Comparison of ENCODE assay signal across 8 mouse cellular contexts in the genomic region with DNA sequence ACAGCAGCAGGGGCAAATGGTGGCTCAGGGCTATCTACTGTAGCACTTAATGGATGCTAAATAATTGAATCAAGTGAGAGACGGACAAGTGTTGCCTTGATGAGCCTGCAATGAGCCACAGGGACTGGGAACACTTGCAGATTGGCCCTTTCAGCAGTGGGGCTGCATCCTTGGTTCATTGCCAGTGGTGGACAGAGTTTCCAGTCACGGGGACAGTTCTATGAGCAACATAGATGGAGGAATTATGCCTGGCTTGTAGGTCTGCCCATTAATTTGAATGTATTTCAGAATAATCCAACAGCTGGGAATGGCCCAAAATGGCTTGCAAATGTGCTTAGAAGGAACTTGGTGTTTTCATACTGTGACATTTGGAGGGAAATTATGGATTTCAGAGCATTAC.
DNase-seq lines count a peak whose midpoint lies in the region; TF ChIP-seq lines count a peak whose summit lies in the region.
"Had no signal": no experiment of that assay in that cellular context is flagged by ENCODE, and none has a peak within 500 bp of the region (broad histone marks: within the 10 kb centered on the region; RNA-seq: fewer than 3 reads in every experiment).

No protein-coding gene starts in this region.

- peaks cover 14% of the 10 kb centered on the region for H3K4me1 ChIP-seq in heart, embryonic 10.5 days
- H3K4me1 ChIP-seq in lung, adult 2 months (ENCODE audit: control insufficient read depth, insufficient read depth, low read length), result peaks cover 2% of the 10 kb centered on the region; the same call in 1 of the 2 replicates

- WGBS in heart, embryonic 10.5 days, result 76% methylated on average over 2 of the region's 2 CpGs
- 69% methylated on average over 2 of the region's 2 CpGs for WGBS in lung, adult 2 months

- no peaks in the 10 kb centered on the region for H3K9me3 ChIP-seq in heart, embryonic 10.5 days

- TF ChIP-seq CTCF in lung, adult 2 months (IDR thresholded peaks at IDR 0.05; ENCODE audit: insufficient read depth, low read length), result no peak

- H3K4me3 ChIP-seq in heart, embryonic 10.5 days, result no peak overlapping the region
- H3K4me3 ChIP-seq in lung, adult 2 months (replicated peaks; ENCODE audit: extremely low read depth, low read depth, low read length), result no peak overlapping the region
- H3K4me3 ChIP-seq: erythroblast, embryonic 14.5 days had no signal

- H3K36me3 ChIP-seq in heart, embryonic 10.5 days, result no peaks in the 10 kb centered on the region

- no peaks in the 10 kb centered on the region for H3K27me3 ChIP-seq in heart, embryonic 10.5 days (ENCODE audit: insufficient read depth, poor library complexity, severe bottlenecking)

- H3K27ac ChIP-seq in heart, embryonic 10.5 days, result no peak overlapping the region

- intact Hi-C loops in gastrocnemius, postnatal 14 days (cut with DNase I; ENCODE audit: low total_unique reads), result no loop called here

- DNase-seq in heart, adult 18-20 months, result peak; percentile 19 to 20
- no peak for DNase-seq in heart, embryonic 10.5 days (ENCODE audit: low spot score)
- peak; percentile 47 for DNase-seq in lung, postnatal 10 days
- DNase-seq in lung, adult 2 months, result no peak
- DNase-seq in gastrocnemius, postnatal 14 days, result peak; percentile 29
- peak; percentile 17 for DNase-seq in right cerebral cortex, postnatal 25 days
- no peak for DNase-seq in thymus, postnatal 0 days (ENCODE audit: low spot score)

- no peak for TF ChIP-seq POLR2A in lung, adult 2 months (IDR thresholded peaks at IDR 0.05; ENCODE audit: borderline replicate concordance, extremely low read depth, low read depth, low read length)

Comparison
In these comparisons a context has a peak if more than half of its experiments do, and no peak if none do; other contexts are left out.
1. DNase-seq: peak in heart, adult 18-20 months (2 of 2), lung, postnatal 10 days (single experiment), gastrocnemius, postnatal 14 days (single experiment) and right cerebral cortex, postnatal 25 days (single experiment); none in heart, embryonic 10.5 days (single experiment), lung, adult 2 months (single experiment) and thymus, postnatal 0 days (single experiment).